Mouse (Mus musculus): ENCODE results near the gene Cds1. TPM values are rescaled to one million over a fixed set of nuclear protein-coding genes. Genes with fewer than 3 reads are reported as not detected.

The Cds1 gene
- polyA plus RNA-seq, 1 experiment from 2014 or later = 0.23 TPM

DNA sequence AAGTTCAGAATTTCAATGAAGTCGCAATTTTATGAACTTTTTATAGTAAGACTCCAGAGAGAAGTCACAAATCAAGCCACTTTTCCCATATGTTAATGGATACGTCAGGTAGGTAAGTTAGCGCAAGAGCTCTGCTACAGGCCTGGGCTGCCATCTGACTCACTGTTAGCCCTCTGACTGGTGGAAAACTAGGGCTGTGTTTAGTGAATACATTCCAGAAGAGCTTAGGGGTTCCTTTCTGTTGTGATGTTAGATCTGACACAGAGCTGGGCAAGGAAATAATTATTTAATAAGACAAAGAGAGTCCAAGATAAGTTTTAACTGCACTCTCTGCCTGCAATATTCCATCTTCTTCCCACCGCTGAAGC is 23.7 kb upstream of the Cds1 start:
- Histone ChIP-seq H3K27ac (ENCODE audit: low read depth, low read length) (no peak overlapping the region), H3K4me3 (ENCODE audit: low read depth, low read length) (no peak overlapping the region), H3K9ac (ENCODE audit: low read depth, low read length) (no peak overlapping the region), H3K4me1 (replicated peaks; ENCODE audit: control insufficient read depth, insufficient read depth, low read length) (no peaks in the 10 kb centered on the region), H3K27me3 (replicated peaks; ENCODE audit: control insufficient read depth, insufficient read depth, low read length) (no peaks in the 10 kb centered on the region), H3K36me3 (ENCODE audit: control insufficient read depth, insufficient read depth, low read length) (no peaks in the 10 kb centered on the region), H3K4me2 (no peak overlapping the region), H3K9me3 (ENCODE audit: control insufficient read depth, low read length) (no peaks in the 10 kb centered on the region)
- 93% methylated on average over 4 of the region's 4 CpGs for WGBS
- ATAC-seq (replicated peaks; ENCODE audit: low FRiP score) (no peak), DNase-seq (ENCODE audit: low spot score) (no peak)

DNA sequence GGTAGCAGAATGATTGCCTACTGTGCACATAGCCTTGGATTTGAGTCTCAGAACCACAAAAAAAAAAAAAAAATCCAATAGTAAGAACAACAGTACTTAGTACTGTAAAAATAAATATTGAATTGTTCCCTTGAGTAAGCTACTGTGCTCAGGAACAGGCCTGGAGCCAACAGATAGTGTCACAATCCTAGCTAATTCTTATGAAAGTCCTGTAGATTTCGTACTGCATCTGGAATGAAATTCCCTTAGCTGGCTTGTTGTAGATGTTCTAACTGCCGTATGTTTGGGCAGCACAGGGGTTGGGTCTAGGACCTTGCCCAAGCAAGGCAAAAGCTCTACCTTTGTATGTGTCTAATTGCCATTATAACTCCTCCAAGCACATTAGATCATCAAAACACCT is 22.9 kb upstream of the Cds1 start:
- no peak overlapping the region for H3K27ac ChIP-seq (ENCODE audit: low read depth, low read length)
- 86% methylated on average over 2 of the region's 2 CpGs for WGBS
- H3K4me3 ChIP-seq (ENCODE audit: low read depth, low read length) = no peak overlapping the region
- H3K4me2 ChIP-seq = no peak overlapping the region
- no peaks in the 10 kb centered on the region for H3K36me3 ChIP-seq (ENCODE audit: control insufficient read depth, insufficient read depth, low read length)
- no peak for ATAC-seq (replicated peaks; ENCODE audit: low FRiP score)
- no peak overlapping the region for H3K9ac ChIP-seq (ENCODE audit: low read depth, low read length)
- H3K4me1 ChIP-seq (replicated peaks; ENCODE audit: control insufficient read depth, insufficient read depth, low read length) = no peaks in the 10 kb centered on the region
- no peaks in the 10 kb centered on the region for H3K9me3 ChIP-seq (ENCODE audit: control insufficient read depth, low read length)
- no peaks in the 10 kb centered on the region for H3K27me3 ChIP-seq (replicated peaks; ENCODE audit: control insufficient read depth, insufficient read depth, low read length)
- no peak for DNase-seq (ENCODE audit: low spot score)

- 89% methylated on average over 8 of the region's 8 CpGs for WGBS
- H3K4me3 ChIP-seq (ENCODE audit: low read depth, low read length) = no peak overlapping the region
- no peak for DNase-seq (ENCODE audit: low spot score)
Observed at GRCm38 (mm10) chr5:101742425-101742824, 22.5 kb upstream of the Cds1 start.

DNA sequence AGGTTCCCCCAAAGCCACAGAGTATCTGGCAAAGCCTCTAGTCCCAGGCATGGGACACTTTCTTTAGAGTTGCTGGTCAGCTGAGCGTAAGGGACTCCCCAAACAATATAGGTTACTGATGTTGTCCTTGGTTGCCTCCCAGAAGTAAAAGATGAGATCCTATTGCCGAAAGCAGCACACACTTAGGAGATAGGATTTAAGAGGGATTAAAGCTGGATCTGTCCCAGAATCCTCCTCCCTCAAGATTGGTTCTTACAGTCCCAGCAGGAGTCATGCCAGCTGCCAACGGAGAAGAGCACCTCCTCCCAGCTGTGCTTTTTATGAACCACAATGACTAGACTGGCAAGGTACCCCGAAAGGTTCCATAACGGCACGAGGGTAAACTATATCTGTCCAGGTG is 20.0 kb upstream of the Cds1 start:
- Histone ChIP-seq H3K9me3 (ENCODE audit: control insufficient read depth, low read length) (no peaks in the 10 kb centered on the region), H3K27ac (ENCODE audit: low read depth, low read length) (no peak overlapping the region), H3K4me1 (replicated peaks; ENCODE audit: control insufficient read depth, insufficient read depth, low read length) (no peaks in the 10 kb centered on the region), H3K4me3 (ENCODE audit: low read depth, low read length) (no peak overlapping the region), H3K4me2 (no peak overlapping the region), H3K9ac (ENCODE audit: low read depth, low read length) (no peak overlapping the region), H3K27me3 (replicated peaks; ENCODE audit: control insufficient read depth, insufficient read depth, low read length) (no peaks in the 10 kb centered on the region), H3K36me3 (ENCODE audit: control insufficient read depth, insufficient read depth, low read length) (no peaks in the 10 kb centered on the region)
- DNase-seq (ENCODE audit: low spot score) = no peak
- ATAC-seq (replicated peaks; ENCODE audit: low FRiP score) = no peak
- WGBS = 78% methylated on average over 6 of the region's 6 CpGs

More at GRCm38 (mm10) chr5:101742425-101742824, 22.5 kb upstream of the Cds1 start:
- no peak overlapping the region for H3K9ac ChIP-seq (ENCODE audit: low read depth, low read length)
- H3K9me3 ChIP-seq (ENCODE audit: control insufficient read depth, low read length) = no peaks in the 10 kb centered on the region
- H3K4me2 ChIP-seq = no peak overlapping the region
- no peak overlapping the region for H3K27ac ChIP-seq (ENCODE audit: low read depth, low read length)
- ATAC-seq (replicated peaks; ENCODE audit: low FRiP score) = no peak
- H3K27me3 ChIP-seq (replicated peaks; ENCODE audit: control insufficient read depth, insufficient read depth, low read length) = no peaks in the 10 kb centered on the region
- no peaks in the 10 kb centered on the region for H3K4me1 ChIP-seq (replicated peaks; ENCODE audit: control insufficient read depth, insufficient read depth, low read length)
- H3K36me3 ChIP-seq (ENCODE audit: control insufficient read depth, insufficient read depth, low read length) = no peaks in the 10 kb centered on the region

DNA sequence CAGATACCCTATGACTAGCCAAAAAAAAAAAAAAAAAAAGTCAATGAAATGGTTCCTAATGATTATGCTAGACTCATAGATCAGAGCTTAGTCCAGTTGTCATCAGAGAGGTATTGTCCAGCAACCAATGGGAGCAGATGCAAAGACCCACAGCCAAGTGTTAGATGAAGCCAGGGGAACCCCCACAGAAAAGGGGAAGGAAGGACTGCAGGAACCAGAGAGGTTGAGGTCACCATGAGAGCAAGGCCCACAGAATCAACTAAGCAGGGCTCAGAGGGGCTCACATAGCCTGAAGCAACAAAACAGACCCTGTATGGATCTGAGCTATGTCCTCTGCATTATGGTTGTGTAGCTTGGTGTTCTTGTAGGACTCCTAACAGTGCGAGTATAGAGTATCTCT is 11.2 kb upstream of the Cds1 start:
- 44% methylated on average over 1 of the region's 1 CpGs for WGBS
- Histone ChIP-seq H3K4me3 (ENCODE audit: low read depth, low read length) (no peak overlapping the region), H3K4me2 (no peak overlapping the region), H3K9me3 (ENCODE audit: control insufficient read depth, low read length) (no peaks in the 10 kb centered on the region), H3K4me1 (replicated peaks; ENCODE audit: control insufficient read depth, insufficient read depth, low read length) (no peaks in the 10 kb centered on the region), H3K27ac (ENCODE audit: low read depth, low read length) (no peak overlapping the region), H3K36me3 (ENCODE audit: control insufficient read depth, insufficient read depth, low read length) (no peaks in the 10 kb centered on the region), H3K9ac (ENCODE audit: low read depth, low read length) (no peak overlapping the region), H3K27me3 (replicated peaks; ENCODE audit: control insufficient read depth, insufficient read depth, low read length) (no peaks in the 10 kb centered on the region)
- DNase-seq (ENCODE audit: low spot score) (no peak), ATAC-seq (replicated peaks; ENCODE audit: low FRiP score) (no peak)

GRCm38 (mm10) chr5:101757669-101758068 is 7.3 kb upstream of the Cds1 start:
- H3K27me3 ChIP-seq (replicated peaks; ENCODE audit: control insufficient read depth, insufficient read depth, low read length) = peaks cover 4% of the 10 kb centered on the region
- DNase-seq (ENCODE audit: low spot score) = no peak

DNA sequence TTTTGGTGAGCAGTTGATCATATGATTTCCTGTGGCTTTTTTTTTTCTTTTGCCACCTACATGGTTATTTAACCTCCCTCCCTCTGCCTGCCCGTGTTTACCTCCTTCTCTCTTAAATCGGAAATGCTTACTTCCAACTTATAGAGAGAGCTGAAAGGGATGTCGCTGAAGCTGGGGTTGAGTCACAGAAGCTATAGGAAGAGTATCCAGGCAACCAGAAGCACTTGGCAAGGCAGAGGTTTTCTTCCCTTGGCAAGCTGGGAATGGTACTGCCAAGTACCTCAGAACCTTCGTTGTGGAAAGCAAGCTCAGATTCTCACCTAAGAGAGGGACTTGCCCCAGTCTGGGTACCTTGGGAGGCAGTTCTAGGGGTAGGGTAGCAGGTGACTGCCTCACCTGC is 3.2 kb upstream of the Cds1 start:
- 0 out of 2 replicates have a peak, but pooled peaks cover 2% of the 10 kb centered on the region for H3K4me1 ChIP-seq (replicated peaks; ENCODE audit: control insufficient read depth, insufficient read depth, low read length)
- H3K27ac ChIP-seq (ENCODE audit: low read depth, low read length) = no peak overlapping the region
- H3K4me2 ChIP-seq = no peak overlapping the region
- H3K4me3 ChIP-seq (ENCODE audit: low read depth, low read length) = no peak overlapping the region
- 70% methylated on average over 4 of the region's 4 CpGs for WGBS
- H3K9ac ChIP-seq (ENCODE audit: low read depth, low read length) = no peak overlapping the region
- H3K27me3 ChIP-seq (replicated peaks; ENCODE audit: control insufficient read depth, insufficient read depth, low read length) = peaks cover 44% of the 10 kb centered on the region
- no peaks in the 10 kb centered on the region for H3K9me3 ChIP-seq (ENCODE audit: control insufficient read depth, low read length)
- no peaks in the 10 kb centered on the region for H3K36me3 ChIP-seq (ENCODE audit: control insufficient read depth, insufficient read depth, low read length)
- no peak for DNase-seq (ENCODE audit: low spot score)
- ATAC-seq (replicated peaks; ENCODE audit: low FRiP score) = no peak

More at GRCm38 (mm10) chr5:101757669-101758068, 7.3 kb upstream of the Cds1 start:
- Histone ChIP-seq H3K9me3 (ENCODE audit: control insufficient read depth, low read length) (no peaks in the 10 kb centered on the region), H3K4me1 (replicated peaks; ENCODE audit: control insufficient read depth, insufficient read depth, low read length) (no peaks in the 10 kb centered on the region), H3K27ac (ENCODE audit: low read depth, low read length) (no peak overlapping the region), H3K36me3 (ENCODE audit: control insufficient read depth, insufficient read depth, low read length) (no peaks in the 10 kb centered on the region), H3K4me3 (ENCODE audit: low read depth, low read length) (no peak overlapping the region), H3K4me2 (no peak overlapping the region), H3K9ac (ENCODE audit: low read depth, low read length) (no peak overlapping the region)
- no peak for ATAC-seq (replicated peaks; ENCODE audit: low FRiP score)

GRCm38 (mm10) chr5:101763571-101763970 is 1.4 kb upstream of the Cds1 start:
- 8% methylated on average over 2 of the region's 2 CpGs for WGBS
- 0 out of 2 replicates have a peak, but pooled peaks cover 2% of the 10 kb centered on the region for H3K4me1 ChIP-seq (replicated peaks; ENCODE audit: control insufficient read depth, insufficient read depth, low read length)
- H3K4me2 ChIP-seq = no peak overlapping the region
- H3K9ac ChIP-seq (ENCODE audit: low read depth, low read length) = no peak overlapping the region
- H3K27ac ChIP-seq (ENCODE audit: low read depth, low read length) = no peak overlapping the region
- DNase-seq (ENCODE audit: low spot score) (no peak), ATAC-seq (replicated peaks; ENCODE audit: low FRiP score) (no peak)
- no peaks in the 10 kb centered on the region for H3K36me3 ChIP-seq (ENCODE audit: control insufficient read depth, insufficient read depth, low read length)
- H3K4me3 ChIP-seq (ENCODE audit: low read depth, low read length) = no peak overlapping the region
- peaks cover 60% of the 10 kb centered on the region for H3K27me3 ChIP-seq (replicated peaks; ENCODE audit: control insufficient read depth, insufficient read depth, low read length)
- no peaks in the 10 kb centered on the region for H3K9me3 ChIP-seq (ENCODE audit: control insufficient read depth, low read length)

DNA sequence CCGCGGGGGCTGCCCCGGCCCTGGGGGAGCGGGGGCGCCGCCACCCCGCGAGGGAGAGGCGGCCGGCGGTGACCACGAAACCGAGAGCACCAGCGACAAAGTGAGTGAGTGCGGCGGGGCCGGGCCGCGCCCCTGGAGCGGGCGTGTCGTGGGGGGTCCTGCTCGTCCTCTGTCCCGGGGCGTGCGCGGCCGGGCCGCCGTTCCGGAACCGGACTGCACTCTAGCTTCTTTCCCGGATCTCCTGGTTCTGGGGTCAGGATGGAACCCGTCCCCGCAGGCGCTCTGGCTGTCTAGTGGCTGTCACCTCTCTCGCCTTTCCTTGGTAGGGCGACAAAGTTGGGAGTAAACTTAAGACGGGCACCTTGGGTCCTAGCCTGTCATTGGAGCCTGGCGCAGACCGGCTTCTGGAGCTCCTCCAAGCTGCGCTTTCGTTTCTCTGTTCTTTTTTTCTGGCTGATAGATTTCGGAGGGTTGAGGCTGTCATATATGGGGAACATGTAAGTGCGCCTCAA is 516 bp downstream of the Cds1 start:
- 3% methylated on average over 42 of the region's 45 CpGs for WGBS
- Histone ChIP-seq H3K4me3 (ENCODE audit: low read depth, low read length) (peak overlapping the region; percentile 66), H3K4me1 (replicated peaks; ENCODE audit: control insufficient read depth, insufficient read depth, low read length) (0 out of 2 replicates have a peak, but pooled peaks cover 2% of the 10 kb centered on the region), H3K27ac (ENCODE audit: low read depth, low read length) (no peak overlapping the region), H3K36me3 (ENCODE audit: control insufficient read depth, insufficient read depth, low read length) (no peaks in the 10 kb centered on the region), H3K27me3 (replicated peaks; ENCODE audit: control insufficient read depth, insufficient read depth, low read length) (peaks cover 63% of the 10 kb centered on the region), H3K9me3 (ENCODE audit: control insufficient read depth, low read length) (no peaks in the 10 kb centered on the region), H3K9ac (ENCODE audit: low read depth, low read length) (peak overlapping the region; percentile 30; the same call in 1 of the 2 replicates), H3K4me2 (peak overlapping the region; percentile 95)
- ATAC-seq (replicated peaks; ENCODE audit: low FRiP score) = peak; percentile 43
- no peak for DNase-seq (ENCODE audit: low spot score)
